Mouse (Mus musculus) liver, embryonic 14.5 days (tissue): ENCODE data around the gene Gpha2. TPM values are rescaled to one million over a fixed set of nuclear protein-coding genes. Genes with fewer than 3 reads are reported as not detected.

Experiments
- ATAC-seq: fragments of 200-750 bp; cut with Nextera tagmentation; 2 replicates; pipeline ENCODE4 v1.8.0; 2017; ENCODE audit warnings: moderate number of reproducible peaks, mild to moderate bottlenecking, moderate library complexity; ENCODE audit not compliant: insufficient read depth
- DNase-seq, 3 experiments: peaks; one replicate each; pipeline ENCODE4 v3.0.0-alpha.2; 2012 to 2013; ENCODE audit warnings: low read depth in 3 of 3, low spot score in 3 of 3
- H3K27ac ChIP-seq: fragments of 300-500 bp; sonication (generic); 2 replicates; pipeline ENCODE4 v1.5.1; 2014; ENCODE audit warnings: moderate library complexity, mild to moderate bottlenecking, control low read depth, inconsistent platforms
- H3K27me3 ChIP-seq: fragments of 300-500 bp; sonication (generic); 2 replicates; pipeline ENCODE4 v1.6.1; 2014; ENCODE audit warnings: mild to moderate bottlenecking, low read length, moderate library complexity; ENCODE audit not compliant: control insufficient read depth, insufficient read depth
- H3K36me3 ChIP-seq: fragments of 300-500 bp; sonication (generic); replicated peaks from 2 replicates; pipeline ENCODE4 v1.6.1; 2014; ENCODE audit warnings: low read depth; ENCODE audit not compliant: control insufficient read depth, insufficient read depth
- H3K4me1 ChIP-seq, 2 experiments: fragments of 200-500 bp in 1 of 2; fragments of 300-500 bp in 1 of 2; sonication (generic) in 1 of 2; replicated peaks; 2 replicates each; pipeline ENCODE4 v1.6.1; 2012 to 2014; ENCODE audit warnings: antibody characterized with exemption in 1 of 2, inconsistent platforms in 1 of 2, low read length in 1 of 2; ENCODE audit not compliant: control insufficient read depth in 2 of 2, insufficient read depth in 2 of 2
- H3K4me2 ChIP-seq: fragments of 300-500 bp; sonication (generic); 2 replicates; pipeline ENCODE4 v1.6.1; 2014; ENCODE audit warnings: low read depth, mild to moderate bottlenecking, control low read depth, moderate library complexity
- H3K4me3 ChIP-seq, 2 experiments: fragments of 200-500 bp in 1 of 2; fragments of 300-500 bp in 1 of 2; sonication (generic) in 1 of 2; 2 replicates each; pipeline ENCODE4 v1.5.1; 2012 to 2014; ENCODE audit warnings: low read depth in 2 of 2, low read length in 2 of 2, mild to moderate bottlenecking in 2 of 2, control low read depth in 1 of 2, inconsistent platforms in 1 of 2, moderate library complexity in 1 of 2; ENCODE audit not compliant: insufficient read depth in 1 of 2
- H3K9ac ChIP-seq: fragments of 300-500 bp; sonication (generic); replicated peaks from 2 replicates; pipeline ENCODE4 v1.6.1; 2014; ENCODE audit warnings: mild to moderate bottlenecking, control low read depth, moderate library complexity
- H3K9me3 ChIP-seq: fragments of 300-500 bp; sonication (generic); 2 replicates; pipeline ENCODE4 v1.6.1; 2016; ENCODE audit warnings: low read length, mixed read lengths; ENCODE audit not compliant: control insufficient read depth
- CTCF ChIP-seq: IDR thresholded peaks from 2 replicates; pipeline ENCODE4 v1.5.1; 2016; ENCODE audit warnings: antibody characterized with exemption, low read depth, control low read depth
- EP300 ChIP-seq: IDR thresholded peaks from 2 replicates; pipeline ENCODE4 v1.6.1; 2016; ENCODE audit warnings: antibody characterized with exemption, low read depth
- WGBS: fragments of 180-500 bp; shearing (Covaris S2); extraction: QIAGEN DNeasy Blood & Tissue Kit; methylation state at CpG from one replicate; pipeline ENCODE4 v1.1.7; 2014; ENCODE audit not compliant: insufficient replicate concordance; 5-methylcytosine and 5-hydroxymethylcytosine counted together
- polyA plus RNA-seq, 2 experiments: library from polyadenylated mRNA; depleted of rRNA in 1 of 2; stranded (reverse) in 1 of 2; unstranded in 1 of 2; fragments of >200 nt; fragmentation: Nextera tagmentation in 1 of 2; extraction: Ambion mirVana in 1 of 2; gene quantifications; 2 replicates each; pipeline versions ENCODE4 v1.2.1 to v1.2.3; 2012 to 2014

Gpha2 gene
- polyA plus RNA-seq, 2 experiments, result not detected

DNA sequence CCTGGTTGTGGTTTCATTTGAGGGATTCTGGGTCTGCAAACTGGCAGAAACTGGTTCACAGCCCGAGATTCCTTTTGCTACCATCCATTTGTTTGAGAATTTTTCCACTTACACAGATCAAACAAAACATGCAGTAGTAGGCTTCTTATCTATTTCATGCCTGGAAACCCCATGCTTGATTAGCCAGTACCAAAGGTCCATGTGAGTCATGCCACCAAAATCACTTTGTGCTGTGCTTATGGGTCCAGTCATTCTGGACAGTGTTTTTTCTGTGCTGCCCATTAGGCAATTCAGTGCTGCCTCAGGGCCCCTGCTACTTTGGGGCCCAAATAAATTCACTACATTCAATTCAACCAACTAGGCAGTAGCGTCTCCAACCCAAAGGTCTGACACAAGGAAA lies 21.9 kb upstream of the Gpha2 start:
- H3K4me3 ChIP-seq, result no peak overlapping the region
- H3K36me3 ChIP-seq, result no peaks in the 10 kb centered on the region
- DNase-seq, result no peak
- no peaks in the 10 kb centered on the region; the same call in 1 of the 2 replicates for H3K27me3 ChIP-seq
- TF ChIP-seq EP300, result no peak
- no peak for TF ChIP-seq CTCF
- H3K4me1 ChIP-seq, result no peaks in the 10 kb centered on the region
- H3K4me2 ChIP-seq, result no peak overlapping the region
- no peak overlapping the region for H3K27ac ChIP-seq
- H3K9me3 ChIP-seq, result no peaks in the 10 kb centered on the region
- ATAC-seq, result no peak
- H3K9ac ChIP-seq, result no peak overlapping the region
- 48% methylated on average over 2 of the region's 2 CpGs for WGBS

DNA sequence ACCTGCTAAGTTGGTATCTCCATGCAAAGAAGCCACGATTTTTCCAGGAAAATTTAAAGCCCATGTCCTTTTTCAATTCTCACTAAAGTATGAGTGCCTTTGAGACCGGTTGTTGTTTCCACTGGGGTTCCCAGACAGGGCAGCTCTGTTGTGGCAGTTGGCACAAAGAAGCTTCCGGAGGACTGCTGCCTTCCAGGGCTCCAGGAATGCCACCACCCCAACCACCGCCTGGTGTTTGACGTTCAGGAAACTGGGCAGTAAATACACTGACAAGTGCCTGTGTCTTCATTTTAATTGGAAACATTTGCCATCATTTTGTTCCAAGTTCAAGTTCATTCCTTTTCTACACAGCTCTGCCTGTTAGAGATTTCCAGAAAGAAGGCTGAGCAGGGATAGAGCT lies 19.5 kb upstream of the Gpha2 start:
- DNase-seq (no peak), ATAC-seq (no peak)
- Histone ChIP-seq H3K27me3 (no peaks in the 10 kb centered on the region), H3K4me2 (no peak overlapping the region), H3K27ac (no peak overlapping the region), H3K4me1 (no peaks in the 10 kb centered on the region), H3K4me3 (no peak overlapping the region), H3K9ac (no peak overlapping the region), H3K9me3 (no peaks in the 10 kb centered on the region), H3K36me3 (no peaks in the 10 kb centered on the region)
- no peak for TF ChIP-seq CTCF
- TF ChIP-seq EP300, result no peak
- 52% methylated on average over 5 of the region's 5 CpGs for WGBS

DNA sequence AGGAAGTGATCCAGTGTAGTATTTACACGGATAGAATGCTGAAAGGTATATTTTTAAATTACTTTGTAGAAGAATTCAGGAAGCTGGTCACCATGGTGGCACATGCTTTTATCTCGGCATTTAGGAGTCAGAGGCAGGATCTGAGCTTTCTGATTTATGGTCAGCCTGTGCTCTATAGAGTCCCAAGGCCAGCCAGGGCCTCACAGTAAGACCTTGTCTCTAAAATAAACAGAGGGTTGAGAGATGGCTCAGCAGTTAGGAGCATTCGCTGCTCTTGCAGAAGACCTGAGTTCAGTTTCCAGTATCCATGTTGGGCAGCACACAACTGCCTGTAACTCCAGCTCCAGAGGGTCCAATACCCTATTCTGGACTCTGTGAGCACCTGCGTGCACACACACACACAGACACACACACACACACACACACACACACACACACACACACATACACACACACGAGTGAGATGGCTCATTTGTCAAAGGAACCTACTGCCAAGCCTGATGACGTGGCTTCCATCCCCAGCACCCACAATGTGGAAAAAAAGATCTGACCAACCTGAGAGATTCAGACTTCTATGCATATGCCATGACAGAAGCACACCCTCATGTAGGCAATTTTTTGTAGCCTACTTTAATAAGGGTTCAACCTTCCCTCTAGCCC lies 10.0 kb upstream of the Gpha2 start:
- ATAC-seq, result no peak
- Histone ChIP-seq H3K4me3 (no peak overlapping the region), H3K27me3 (no peaks in the 10 kb centered on the region), H3K4me2 (no peak overlapping the region), H3K27ac (no peak overlapping the region), H3K4me1 (no peaks in the 10 kb centered on the region), H3K36me3 (no peaks in the 10 kb centered on the region), H3K9ac (no peak overlapping the region), H3K9me3 (no peaks in the 10 kb centered on the region)
- TF ChIP-seq EP300, result no peak
- TF ChIP-seq CTCF, result no peak
- WGBS, result 50% methylated on average over 6 of the region's 6 CpGs
- DNase-seq, result no peak

DNA sequence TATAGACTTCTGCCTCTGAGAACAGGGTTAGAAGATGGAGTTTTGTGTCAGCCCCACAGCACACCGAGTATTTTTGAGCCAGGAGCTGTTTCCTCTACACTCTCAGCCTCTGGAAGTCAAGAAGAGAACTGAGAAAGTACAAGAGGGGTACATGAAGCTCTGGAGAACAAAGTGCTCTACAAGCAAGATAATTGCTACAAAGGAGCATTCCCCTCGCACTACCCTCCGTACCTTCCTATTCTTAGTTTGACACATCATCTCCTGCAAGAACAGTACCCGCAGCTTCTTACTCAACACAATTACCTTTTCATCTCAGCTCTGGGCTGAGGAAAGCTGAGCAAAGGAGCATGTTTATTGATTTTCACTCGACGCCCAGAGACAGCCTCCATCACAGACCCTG lies 7.6 kb upstream of the Gpha2 start:
- DNase-seq (no peak), ATAC-seq (no peak)
- Histone ChIP-seq H3K9ac (no peak overlapping the region), H3K27me3 (no peaks in the 10 kb centered on the region), H3K36me3 (no peaks in the 10 kb centered on the region), H3K27ac (no peak overlapping the region), H3K9me3 (no peaks in the 10 kb centered on the region), H3K4me2 (no peak overlapping the region), H3K4me3 (no peak overlapping the region), H3K4me1 (no peaks in the 10 kb centered on the region)
- 55% methylated on average over 6 of the region's 6 CpGs for WGBS
- no peak for TF ChIP-seq EP300

DNA sequence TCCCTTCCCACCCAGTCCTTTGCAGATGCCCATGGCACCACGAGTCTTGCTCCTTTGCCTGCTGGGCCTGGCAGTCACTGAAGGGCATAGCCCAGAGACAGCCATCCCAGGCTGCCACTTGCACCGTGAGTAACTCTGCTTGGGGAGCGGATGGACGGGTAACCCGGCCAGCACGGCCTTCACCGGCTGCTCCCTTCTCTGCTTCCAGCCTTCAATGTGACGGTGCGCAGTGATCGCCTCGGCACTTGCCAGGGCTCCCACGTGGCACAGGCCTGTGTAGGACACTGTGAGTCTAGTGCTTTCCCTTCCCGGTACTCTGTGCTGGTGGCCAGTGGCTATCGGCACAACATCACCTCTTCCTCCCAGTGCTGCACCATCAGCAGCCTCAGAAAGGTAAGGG lies 583 bp downstream of the Gpha2 start:
- ATAC-seq (no peak), DNase-seq (no peak)
- no peak overlapping the region for H3K4me3 ChIP-seq
- no peaks in the 10 kb centered on the region for H3K4me1 ChIP-seq
- H3K36me3 ChIP-seq, result no peaks in the 10 kb centered on the region
- no peak overlapping the region for H3K27ac ChIP-seq
- H3K27me3 ChIP-seq, result no peaks in the 10 kb centered on the region
- H3K9me3 ChIP-seq, result no peaks in the 10 kb centered on the region
- TF ChIP-seq EP300 (no peak), CTCF (no peak; the same call in 1 of the 2 replicates)
- no peak overlapping the region for H3K4me2 ChIP-seq
- no peak overlapping the region for H3K9ac ChIP-seq
- 78% methylated on average over 14 of the region's 14 CpGs for WGBS
